Mouse (Mus musculus): ENCODE measurements around the gene Inpp5b.

Inpp5b gene

GRCm38 (mm10) chr4:124811347-124811975 is 69.8 kb downstream of the Inpp5b start:
- DNase-seq (ENCODE audit: low spot score), result no peak

- no peak for DNase-seq (ENCODE audit: low spot score)
Measured at GRCm38 (mm10) chr4:124815901-124816300, 74.3 kb downstream of the Inpp5b start.

GRCm38 (mm10) chr4:124817803-124818202 is 76.2 kb downstream of the Inpp5b start:
- no peak for DNase-seq (ENCODE audit: low spot score)

- DNase-seq (ENCODE audit: low spot score), result no peak
Measured at GRCm38 (mm10) chr4:124818832-124819231, 77.2 kb downstream of the Inpp5b start.

- no peak for DNase-seq (ENCODE audit: low spot score)
Measured at GRCm38 (mm10) chr4:124824967-124825366, 83.3 kb downstream of the Inpp5b start.

GRCm38 (mm10) chr4:124825371-124825965 is 83.8 kb downstream of the Inpp5b start:
- no peak for DNase-seq (ENCODE audit: low spot score)

GRCm38 (mm10) chr4:124829671-124830070 is 88.0 kb downstream of the Inpp5b start:
- no peak for DNase-seq (ENCODE audit: low spot score)

- DNase-seq (ENCODE audit: low spot score), result no peak
Measured at GRCm38 (mm10) chr4:124832796-124833195, 91.1 kb downstream of the Inpp5b start.

- DNase-seq (ENCODE audit: low spot score), result no peak
Measured at GRCm38 (mm10) chr4:124838035-124838700, 96.5 kb downstream of the Inpp5b start.

- DNase-seq (ENCODE audit: low spot score), result no peak
Measured at GRCm38 (mm10) chr4:124840998-124841397, 99.3 kb downstream of the Inpp5b start.

GRCm38 (mm10) chr4:124843493-124843892 is 101.8 kb downstream of the Inpp5b start:
- DNase-seq (ENCODE audit: low spot score), result peak; percentile 24

GRCm38 (mm10) chr4:124847573-124847972 is 105.9 kb downstream of the Inpp5b start:
- DNase-seq (ENCODE audit: low spot score), result peak; percentile 77

- peak; percentile 9 for DNase-seq (ENCODE audit: low spot score)
Measured at GRCm38 (mm10) chr4:124849631-124850260, 108.1 kb downstream of the Inpp5b start.

GRCm38 (mm10) chr4:124850261-124850913 is 108.7 kb downstream of the Inpp5b start, which contains the start of gene Yrdc:
Yrdc (plus strand) TSS chr4:124850679.
- peak; percentile 90 for DNase-seq (ENCODE audit: low spot score)

All from T-cell, adult 2 months (primary cell).